Mouse (Mus musculus): ENCODE measurements at regions not wholly inside any gene's neighbourhood (a gene's known extent, or its start where the extent isn't known, plus 50 kb on each side); places are given as distances from the start of the nearest gene placed in this dataset.

DNA sequence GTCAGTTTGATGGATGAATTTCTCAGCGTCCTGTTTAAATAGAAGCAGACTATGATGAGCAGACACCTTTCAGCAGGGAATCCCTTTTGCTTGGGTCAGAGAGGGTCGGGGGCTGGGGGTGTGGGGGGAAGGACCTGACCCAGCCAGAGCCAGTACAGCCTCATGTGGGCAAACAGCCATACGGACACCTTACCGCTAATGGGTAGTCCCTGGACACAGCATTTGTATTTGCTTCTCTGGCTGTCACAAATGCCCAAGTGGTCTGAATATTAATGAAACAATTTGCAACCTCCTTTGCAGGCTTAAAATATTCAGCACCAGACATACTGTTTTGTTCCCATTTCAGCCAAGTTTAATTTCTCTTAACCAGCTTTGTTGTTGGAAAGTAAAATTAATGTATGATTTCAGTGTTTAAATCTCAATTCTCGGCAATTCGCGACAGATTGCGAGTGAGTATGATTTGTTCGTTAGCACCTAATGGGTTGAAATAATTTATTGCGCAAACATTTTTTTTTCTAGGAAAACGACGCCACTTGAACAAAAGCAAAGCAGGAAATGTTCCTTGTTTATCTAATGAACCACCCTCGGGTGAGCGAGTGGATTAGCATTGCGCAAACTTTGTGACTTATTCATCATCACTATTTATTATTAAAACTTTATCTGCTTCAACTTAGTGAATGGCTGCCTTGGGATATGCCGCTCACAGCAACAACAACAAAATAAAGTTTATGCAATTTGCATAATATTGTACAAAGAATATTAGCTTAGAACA is 166.2 kb downstream of the Cdh26 start:
- no peak for DNase-seq (ENCODE audit: low spot score in 2 of 2)

DNA sequence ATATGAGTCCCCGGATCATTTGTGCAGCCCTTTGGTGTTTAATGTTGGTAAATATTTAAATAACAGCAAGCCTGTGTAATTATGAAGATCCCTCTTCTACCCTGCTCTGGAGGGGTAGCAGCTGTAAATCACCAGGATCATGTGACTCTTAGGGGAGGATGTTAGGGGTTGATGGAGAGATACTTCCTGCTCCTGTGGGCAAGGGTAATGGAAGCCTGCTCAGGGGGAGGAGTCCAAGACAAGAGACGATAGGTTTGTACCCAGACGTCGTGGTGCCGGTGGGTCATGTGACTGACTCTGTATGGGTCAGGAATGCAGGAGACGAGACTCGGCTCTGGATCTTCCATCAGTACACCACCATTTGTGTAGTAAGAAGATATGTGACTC is 166.7 kb downstream of the Cdh26 start:
- no peak for DNase-seq (ENCODE audit: low spot score in 2 of 2)

DNA sequence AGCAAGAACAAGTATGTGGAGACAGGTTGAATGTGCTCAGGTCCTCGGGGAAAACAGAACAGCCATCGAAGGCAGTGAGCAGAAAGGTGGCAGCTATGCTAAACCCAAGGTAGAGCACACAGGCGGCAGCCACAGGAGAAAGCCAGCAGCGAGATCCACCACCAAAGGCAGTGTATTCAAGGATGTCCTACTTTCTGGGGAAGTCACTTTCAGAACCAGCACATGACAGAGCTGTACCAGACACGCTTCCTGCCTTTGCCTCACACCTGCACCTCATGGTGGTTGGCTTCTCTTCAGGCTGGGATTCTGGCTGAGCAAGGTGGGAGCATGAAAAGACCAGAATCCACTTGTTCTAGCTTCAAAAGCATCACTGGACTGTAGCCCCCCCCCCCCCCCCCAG is 168.0 kb downstream of the Cdh26 start:
- no peak for DNase-seq (ENCODE audit: low spot score in 2 of 2)

DNA sequence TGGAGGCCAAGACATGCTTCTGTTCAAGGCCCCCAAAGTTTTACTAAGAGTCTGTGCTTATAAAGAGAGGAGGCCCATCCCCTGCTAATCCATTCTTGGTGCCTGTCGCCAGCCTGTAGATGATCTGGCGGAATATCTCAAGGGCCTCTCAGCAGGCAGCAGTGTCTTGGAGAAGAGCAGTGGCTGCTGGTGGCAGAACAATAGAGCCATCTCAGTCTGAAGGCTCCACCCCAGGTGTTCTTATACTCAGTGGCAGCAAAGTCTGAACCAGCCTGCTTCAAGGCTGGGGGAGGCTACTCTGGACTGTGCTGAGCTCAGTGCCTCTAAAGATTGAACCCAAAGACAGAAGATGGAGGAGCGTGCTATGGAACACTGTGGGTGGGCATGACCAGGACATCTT is 168.5 kb downstream of the Cdh26 start:
- no peak for DNase-seq (ENCODE audit: low spot score in 2 of 2)

DNA sequence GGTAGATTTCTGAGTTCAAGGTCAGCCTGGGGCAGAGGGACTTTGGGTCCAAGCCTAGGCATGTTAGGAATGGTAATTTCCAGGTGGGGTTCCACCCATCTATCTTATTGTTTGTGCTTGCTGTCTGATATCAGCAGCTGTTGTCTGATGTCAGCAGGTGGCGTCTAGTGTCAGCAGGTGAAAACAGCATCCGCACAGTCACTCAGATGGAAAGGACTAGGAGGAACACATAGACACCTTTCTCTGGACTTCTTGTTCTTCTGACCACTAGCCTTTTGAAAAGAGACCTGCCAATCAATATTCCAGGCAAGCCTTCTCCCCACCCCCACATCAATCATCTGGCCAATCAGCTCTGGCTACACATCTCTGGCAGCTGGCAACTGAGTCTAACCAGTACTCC is 173.1 kb downstream of the Cdh26 start:
- DNase-seq (ENCODE audit: low spot score in 2 of 2) = no peak

DNA sequence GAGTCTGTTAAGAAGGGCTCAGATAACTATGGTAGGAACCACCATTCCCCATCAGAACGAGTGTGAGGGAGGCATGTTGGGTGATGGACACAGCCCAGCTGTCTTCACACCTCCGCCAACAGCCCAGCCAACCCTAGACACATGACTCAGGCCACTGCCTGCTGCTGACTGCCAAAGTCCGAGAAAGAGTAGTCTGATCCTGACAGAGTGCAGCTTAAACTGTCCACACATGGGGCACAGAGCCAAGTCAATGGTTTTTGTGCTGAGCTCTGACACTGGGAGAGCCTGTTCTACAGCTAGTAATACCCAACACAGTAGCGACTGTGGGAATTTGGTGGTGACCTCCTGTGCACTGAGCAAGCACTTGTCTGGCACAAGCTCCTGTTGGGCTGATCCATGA is 176.4 kb downstream of the Cdh26 start:
- DNase-seq (ENCODE audit: low spot score in 2 of 2) = peak; percentile 37 to 38

DNA sequence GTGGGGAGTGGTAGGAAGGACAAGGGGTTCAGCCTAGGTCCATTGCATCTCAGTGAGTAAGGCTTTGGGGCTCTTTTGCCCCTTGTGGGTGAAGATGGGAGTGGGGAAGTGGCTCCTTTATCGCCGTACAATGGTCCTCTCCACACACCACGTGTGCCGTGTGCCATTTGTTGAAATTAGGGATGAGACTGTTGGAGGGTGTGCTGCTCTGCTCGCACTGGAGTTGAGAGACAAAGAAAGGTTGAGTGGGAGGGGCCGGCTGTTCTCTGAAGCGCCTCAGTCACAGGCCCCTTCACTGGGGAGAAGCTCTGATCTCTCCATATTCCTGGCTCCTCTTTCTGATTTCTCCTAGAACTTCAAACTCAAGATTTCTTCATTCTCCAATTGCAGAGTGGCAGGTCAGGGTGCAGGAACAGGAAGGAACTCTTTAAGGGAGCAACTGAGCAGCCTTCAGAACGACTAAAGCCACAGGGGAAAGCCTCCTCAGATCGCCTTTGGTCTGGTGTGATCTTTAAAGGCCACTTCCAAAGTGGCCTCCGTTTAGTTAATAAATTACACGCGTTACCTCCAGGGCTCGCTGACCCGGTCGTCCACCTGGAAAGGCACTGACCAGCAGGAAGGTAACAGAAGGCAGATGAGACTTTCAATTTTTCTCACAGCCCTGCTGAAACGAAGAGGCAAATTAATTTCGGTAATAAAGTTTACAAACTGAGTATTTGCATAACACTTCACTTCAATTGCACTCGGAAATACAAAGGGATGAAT is 180.1 kb downstream of the Cdh26 start:
- DNase-seq (ENCODE audit: low spot score in 2 of 2) = no peak

DNA sequence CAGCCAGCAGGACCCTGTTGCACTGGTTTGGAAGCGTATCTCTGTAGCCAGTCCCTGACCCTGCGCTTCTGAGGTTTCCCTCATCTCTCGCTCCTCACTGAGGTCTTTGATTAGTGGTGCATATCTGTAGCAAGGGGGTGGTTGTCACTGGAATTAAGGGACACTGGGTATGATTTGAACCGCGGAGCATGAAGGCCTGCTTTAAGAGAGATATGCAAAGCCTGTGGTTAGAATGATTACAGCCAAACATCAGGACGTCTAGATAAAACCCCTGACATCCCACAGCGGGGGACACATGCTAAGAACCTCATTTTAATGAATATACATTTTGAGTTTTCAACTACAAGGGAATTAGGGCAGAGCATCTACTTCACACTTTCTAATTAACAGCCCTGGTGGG is 184.4 kb downstream of the Cdh26 start:
- no peak for DNase-seq (ENCODE audit: low spot score in 2 of 2)

DNA sequence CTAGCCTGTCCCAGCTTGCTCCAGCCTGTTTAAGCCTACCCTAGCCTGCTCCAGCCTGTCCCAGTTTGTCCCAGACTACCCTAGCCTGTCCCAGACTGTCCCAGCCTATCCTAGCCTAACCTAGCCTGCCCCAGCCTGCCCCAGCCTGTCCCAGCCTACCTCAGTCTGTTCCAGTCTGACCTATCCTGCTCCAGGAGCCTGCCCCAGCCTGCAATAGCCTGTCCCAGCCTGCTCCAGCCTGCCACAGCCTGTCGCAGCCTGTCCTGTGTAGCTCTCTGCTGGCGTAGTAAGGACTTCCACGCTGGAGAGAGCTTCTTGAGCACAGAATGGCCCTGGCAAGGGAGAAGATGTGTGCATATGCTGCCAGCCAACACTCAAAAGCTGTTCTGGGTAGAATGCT is 192.5 kb downstream of the Cdh26 start:
- DNase-seq (ENCODE audit: low spot score in 2 of 2) = peak; percentile 18 to 37

DNA sequence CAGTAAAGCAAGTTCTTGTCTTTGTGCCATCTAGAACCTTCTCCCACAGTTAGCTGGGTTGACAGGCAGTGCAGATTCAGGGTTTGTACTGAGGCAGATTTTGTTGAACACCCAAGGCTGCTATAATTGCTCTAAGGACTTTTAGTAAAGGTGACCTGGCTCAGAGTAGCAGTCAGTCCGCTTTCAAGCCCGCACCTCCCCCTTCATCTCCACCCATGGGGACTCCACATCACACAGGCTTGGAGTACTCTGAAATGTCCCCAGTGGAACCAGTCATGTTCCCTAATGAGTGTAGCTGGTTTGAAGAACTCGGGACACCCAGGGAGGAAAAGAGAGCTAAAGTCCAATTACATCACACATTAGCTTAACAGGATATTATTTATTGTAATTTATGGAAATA is 194.1 kb downstream of the Cdh26 start:
- DNase-seq (ENCODE audit: low spot score in 2 of 2) = no peak

DNA sequence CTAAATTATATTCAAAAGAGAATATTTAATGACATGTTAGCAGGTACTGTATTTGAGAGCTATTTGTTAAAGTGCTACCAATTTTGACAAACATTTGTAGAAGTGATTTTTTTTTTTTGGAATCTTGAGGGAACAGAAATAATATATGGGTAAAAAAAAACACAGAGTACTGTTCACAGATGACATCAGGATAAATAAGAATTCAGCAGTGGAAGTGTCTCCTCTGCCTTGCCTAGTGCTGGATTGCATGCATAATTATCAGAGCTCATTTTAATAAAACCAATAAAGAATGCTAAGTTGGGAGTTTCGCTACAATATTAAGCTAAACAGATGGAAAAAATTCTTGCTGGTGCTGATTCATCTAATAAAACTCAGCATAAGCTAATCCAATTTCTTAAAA is 194.6 kb downstream of the Cdh26 start:
- no peak for DNase-seq (ENCODE audit: low spot score in 2 of 2)

DNA sequence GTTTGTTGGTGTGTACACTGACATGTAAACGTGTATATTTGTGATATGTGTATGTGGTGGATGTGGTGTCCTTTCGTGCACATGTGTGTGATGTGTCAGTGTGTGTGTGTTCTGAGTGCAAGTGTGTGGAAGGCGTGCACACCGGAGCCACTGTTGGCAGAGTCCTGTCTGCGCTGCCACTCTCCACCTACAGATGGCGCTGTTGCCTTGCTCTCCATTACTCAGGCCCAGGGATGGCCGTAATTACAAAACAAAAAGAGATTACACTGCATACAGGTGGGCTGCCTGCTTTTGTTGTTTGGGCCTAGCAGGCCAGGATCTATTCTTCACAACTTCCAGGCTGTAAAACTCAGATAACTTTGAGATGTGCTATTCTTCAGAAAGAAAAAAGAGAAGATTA is 199.4 kb downstream of the Cdh26 start:
- peak; percentile 40 to 79 for DNase-seq (ENCODE audit: low spot score in 2 of 2)

DNA sequence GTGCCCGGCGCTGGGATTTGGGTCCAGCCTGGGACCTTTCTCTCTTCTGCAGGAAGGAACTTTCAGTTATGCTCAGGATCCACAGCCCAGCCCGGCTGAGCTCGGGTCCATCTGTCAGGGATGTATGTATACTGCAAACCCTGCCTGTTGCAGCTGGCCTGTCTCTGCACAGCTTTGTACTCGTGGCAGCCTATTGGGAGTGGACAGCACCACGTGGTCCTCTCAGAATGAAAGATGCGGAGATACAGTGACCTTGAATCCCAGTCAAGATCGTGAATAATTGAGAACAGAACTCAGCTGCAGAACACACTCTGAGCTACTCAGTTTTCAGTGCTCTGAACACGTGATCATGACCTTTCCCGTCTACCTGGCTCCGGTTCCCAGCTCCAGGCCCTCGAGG is 200.2 kb downstream of the Cdh26 start:
- DNase-seq (ENCODE audit: low spot score in 2 of 2) = no peak

DNA sequence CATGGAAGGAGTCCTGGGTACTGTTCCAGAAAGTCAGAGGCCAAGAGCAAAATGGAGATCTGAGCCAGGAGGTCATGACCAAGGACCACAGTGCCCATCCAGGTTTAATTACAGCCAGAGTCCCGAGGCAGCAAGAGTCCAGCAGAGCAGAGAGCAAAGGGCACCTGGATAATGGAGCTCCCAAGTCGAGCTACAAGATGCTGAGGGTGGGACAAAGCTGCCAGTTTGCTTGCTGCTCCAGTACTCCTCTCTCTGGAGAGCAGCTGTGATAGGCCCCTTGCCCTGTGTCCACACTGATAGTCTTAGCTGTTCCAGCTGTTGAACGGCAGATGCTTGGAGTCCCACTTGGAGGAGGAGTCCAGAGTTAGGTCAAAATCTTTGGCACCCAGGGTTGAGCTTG is 201.0 kb downstream of the Cdh26 start:
- DNase-seq (ENCODE audit: low spot score in 2 of 2) = no peak

DNA sequence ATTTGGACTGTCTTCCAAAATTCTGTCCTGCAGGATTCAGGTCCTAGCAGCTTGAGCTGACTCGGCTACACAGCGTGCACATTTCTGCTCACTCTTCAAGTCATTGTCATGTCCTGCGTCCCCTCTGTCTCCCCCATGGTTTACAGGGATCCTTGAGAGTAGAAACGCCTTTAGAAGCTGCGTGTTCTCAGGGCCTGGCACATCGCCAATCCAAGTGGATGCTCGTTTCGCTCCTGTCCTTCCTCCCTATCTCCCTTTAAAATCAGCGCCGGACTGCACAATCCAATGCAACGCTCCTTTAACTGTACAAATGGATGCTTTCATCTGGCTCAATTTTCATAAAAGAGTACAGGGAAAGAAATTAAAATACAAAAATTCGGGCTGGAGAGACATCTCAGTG is 201.6 kb downstream of the Cdh26 start:
- DNase-seq (ENCODE audit: low spot score in 2 of 2) = no peak

DNA sequence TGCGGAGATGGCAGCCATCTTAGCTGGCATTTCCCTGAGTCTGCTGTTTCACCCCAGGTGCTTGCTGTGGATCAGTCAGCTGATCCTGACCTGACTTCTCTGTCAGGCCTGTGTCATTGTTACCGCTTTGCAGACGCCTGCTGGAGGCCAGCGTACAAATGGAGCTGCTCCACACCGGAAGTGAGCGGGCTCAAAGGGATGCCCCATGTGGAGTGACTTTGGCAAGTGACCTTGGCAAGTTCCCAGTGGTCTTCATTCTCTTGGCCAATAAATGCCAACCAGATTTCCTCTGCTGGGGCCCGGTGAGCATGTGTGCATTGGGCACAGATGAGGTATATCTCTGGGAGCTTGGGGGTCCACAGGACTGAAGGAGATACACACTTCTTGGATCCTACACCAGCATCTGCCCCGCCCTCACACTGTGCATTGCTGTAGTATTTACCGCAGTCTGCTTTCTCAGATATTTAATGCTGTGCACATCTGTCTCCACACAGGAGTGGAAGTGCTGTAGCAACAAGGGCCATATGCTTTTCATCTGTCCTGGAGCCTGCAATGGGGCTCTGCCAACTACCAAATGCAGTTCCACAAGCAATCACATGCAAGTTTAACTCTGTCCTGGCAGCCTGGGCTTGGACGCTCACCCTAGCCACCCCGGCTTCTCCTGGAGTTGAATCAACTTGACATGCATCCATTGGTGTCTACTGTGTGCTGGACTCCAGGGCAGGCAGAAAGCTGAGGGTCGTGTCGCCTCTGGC is 202.7 kb downstream of the Cdh26 start:
- DNase-seq (ENCODE audit: low spot score in 2 of 2) = no peak

DNA sequence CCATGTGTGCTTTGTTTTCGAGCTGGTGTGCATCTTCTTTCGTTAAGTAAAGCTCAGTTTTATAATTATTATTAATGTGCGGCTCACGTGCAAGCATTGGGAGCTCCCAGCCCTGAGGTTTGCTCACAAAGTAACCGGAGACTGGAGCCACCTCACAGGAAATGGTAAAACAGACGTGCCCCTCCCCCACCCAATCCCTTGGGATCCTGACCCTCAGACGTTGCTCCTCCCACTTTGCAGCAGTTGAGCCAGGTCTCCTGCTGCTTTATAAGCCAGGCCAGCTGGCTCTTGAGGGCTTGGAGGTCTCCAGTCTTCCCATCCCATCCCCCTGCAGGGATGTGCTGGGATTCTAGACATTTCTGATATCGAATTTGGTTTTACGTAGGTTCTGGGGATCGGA is 203.8 kb downstream of the Cdh26 start:
- DNase-seq (ENCODE audit: low spot score in 2 of 2) = no peak

DNA sequence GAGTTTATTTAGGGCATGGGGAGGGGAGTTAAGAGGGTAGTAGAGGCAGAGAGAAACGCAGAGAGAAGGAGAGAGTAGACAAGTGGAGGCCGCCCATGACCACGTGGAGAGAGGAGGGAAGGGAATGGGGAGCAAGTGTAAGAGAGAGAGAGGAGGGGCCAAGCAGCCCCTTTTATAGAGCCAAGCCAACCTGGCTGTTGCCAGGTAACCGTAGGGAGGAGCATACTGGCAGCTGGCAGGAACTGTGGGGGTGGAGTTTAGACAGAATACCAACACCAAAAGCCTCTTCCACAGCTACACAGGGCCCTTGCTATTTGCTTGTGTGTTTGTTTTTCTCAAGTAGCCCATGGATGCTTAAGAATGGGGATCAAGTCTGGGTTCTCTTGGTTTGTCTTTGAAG is 205.4 kb downstream of the Cdh26 start:
- DNase-seq (ENCODE audit: low spot score in 2 of 2) = no peak

DNA sequence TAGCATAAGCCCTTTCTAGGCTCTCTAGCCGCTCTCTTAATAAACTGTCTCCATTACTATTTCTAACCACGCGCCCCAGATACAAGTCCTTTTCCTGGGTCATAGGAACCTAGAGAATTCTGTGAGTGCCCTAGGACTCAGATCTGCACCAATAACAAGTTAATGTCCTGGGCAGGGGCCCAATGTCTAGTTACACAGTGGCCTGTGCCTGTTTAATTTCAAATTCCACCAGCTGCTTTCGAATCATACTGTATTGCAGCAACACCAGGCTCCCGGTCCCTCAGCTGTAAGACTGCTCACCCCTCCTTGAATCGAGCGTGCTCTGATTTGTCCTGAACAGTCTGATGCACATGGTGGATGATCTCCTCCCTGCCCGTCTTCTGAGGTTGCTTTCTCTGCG is 206.6 kb downstream of the Cdh26 start:
- no peak for DNase-seq (ENCODE audit: low spot score in 2 of 2)

DNA sequence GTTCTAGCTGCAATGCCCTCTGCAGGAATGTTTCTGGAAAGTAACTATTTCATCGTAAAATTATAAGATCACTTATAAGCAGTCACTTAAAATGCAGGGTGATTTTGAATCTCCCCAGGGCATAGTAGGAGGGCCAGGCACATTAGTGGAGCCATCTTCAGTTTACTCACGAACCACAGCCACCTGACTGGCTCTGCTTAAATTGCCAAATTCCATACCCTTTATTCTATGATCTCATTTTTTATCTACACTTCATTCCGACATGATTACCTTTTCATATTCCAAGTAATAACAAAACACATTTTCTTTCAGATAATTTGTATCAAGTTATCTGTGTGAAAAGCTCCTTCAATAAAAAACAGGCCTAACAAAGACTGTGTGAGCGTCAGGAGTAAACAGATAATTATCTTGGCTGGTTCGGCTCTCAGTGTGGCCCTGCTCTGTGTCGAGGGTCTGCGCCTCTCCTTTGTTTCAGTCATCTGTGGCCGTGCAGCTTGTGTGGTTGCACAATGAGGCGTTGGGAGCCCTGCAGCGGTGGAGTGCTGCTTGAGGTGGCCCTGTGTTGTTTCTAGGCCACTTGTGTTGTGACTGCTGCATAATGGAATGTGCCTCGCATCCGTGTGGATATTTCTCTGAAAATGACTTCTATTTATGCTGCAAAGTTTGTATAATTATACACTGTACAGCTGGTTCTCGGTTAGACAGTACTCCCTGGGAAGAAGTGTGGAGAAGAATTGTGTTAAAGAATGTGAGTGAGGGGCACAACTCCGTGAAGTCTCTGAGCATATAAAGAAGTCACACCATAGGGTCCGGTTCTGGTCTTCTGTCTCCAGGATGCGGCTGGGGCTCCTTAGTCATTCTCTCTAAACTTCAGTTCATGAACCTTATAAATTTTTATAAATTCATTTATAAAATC is 212.1 kb downstream of the Cdh26 start:
- DNase-seq (ENCODE audit: low spot score in 2 of 2) = no peak

DNA sequence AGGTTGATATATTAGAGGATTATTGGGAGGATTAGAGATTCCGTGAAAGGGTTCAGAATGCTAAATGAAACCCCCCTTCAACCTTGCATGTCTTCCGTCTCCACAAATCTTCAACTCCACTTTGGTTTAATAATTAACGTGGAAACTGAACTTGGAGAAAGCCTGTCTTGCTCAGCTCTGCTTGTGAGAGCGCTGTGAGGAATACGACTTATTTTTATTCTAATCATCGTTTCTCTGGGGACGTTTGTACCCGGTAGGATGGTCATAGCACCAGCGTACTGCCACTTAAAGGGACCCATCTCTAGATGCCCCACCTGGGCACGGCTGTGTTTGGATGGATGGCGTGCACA is 212.7 kb downstream of the Cdh26 start:
- no peak for DNase-seq (ENCODE audit: low spot score in 2 of 2)

DNA sequence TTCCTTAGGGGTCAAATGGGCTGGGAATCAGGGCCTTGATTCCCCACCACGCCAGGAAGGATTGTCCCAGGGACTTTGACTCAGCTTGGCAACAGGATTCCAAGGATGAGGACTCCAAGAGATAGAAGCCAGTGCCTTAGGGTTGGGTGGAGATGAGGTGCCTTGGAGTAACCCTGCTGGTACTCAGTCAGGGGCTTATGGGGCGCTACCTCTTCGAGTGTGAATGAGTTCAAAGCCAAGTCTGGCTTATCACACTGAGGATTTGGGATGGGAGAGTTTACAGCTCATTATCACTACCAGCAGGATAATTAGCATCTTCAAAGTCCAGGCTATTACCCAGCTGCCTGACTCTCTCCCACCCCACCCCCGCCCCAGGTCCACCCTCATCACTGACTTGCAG is 213.5 kb downstream of the Cdh26 start:
- no peak for DNase-seq (ENCODE audit: low spot score in 2 of 2)

Data from layer of hippocampus, adult 8-10 months (tissue).